Mouse (Mus musculus) adrenal gland, adult 18-20 months (tissue): ENCODE results near the gene Tenm4. TPM values are rescaled to one million over a fixed set of nuclear protein-coding genes. Genes with fewer than 3 reads are reported as not detected.

Experiments
- DNase-seq, 2 experiments: peaks; one replicate each; pipeline ENCODE4 v3.0.0; 2021 to 2022; ENCODE audit warnings: low spot score in 2 of 2
- total RNA-seq, 2 experiments: library from RNA; stranded (reverse); gene quantifications; 1 replicate in 1 of 2; 2 replicates in 1 of 2; pipeline ENCODE4 v1.2.3; 2021

The Tenm4 gene
- total RNA-seq, 2 experiments from 2014 or later = 11.8 to 27.2 TPM

- no peak for DNase-seq
Measured at GRCm38 (mm10) chr7:96458992-96459391, 287.9 kb downstream of the Tenm4 start.

DNA sequence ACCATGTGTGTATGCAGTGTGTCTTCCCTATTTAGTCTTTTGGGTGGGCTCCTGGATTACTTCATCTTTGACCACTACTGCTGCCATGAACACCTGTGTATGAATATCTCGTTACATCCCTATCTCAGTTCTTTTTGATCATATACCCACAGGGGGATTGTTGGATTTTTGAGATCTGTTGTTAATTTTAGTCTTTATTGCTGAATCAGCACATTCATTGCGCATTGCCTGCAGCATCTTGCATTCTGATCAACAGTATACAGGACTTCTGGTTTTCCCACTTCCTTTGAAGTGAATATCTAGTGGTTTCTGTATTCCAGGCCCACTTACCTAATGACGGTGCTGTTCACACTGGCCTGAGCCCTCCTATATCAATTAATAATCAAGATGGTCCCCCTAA lies 295.7 kb downstream of the Tenm4 start:
- DNase-seq = no peak

DNA sequence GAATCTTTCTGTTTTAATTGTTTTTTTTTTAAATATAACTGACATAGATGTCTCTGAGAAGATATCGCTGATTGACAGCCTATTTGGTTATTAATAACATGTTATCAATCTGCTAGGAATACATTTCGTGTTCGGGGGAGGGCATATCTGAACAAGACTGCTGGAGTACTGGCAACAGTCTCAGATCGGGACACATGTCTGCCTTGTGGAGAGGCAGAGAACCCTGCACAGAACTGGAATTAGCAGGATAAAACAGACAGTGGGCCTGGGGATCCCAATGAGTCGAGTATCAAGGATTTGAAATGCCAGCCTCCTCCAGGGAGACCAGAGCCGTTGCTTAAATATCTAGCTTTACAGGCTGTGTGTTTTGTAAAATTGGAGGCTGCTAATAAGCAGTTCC lies 299.8 kb downstream of the Tenm4 start:
- DNase-seq = no peak

GRCm38 (mm10) chr7:96474560-96475089 lies 303.6 kb downstream of the Tenm4 start:
- no peak for DNase-seq

GRCm38 (mm10) chr7:96476987-96477613 lies 306.1 kb downstream of the Tenm4 start:
- no peak for DNase-seq

- no peak for DNase-seq
Measured at GRCm38 (mm10) chr7:96479139-96479538, 308.1 kb downstream of the Tenm4 start.

DNA sequence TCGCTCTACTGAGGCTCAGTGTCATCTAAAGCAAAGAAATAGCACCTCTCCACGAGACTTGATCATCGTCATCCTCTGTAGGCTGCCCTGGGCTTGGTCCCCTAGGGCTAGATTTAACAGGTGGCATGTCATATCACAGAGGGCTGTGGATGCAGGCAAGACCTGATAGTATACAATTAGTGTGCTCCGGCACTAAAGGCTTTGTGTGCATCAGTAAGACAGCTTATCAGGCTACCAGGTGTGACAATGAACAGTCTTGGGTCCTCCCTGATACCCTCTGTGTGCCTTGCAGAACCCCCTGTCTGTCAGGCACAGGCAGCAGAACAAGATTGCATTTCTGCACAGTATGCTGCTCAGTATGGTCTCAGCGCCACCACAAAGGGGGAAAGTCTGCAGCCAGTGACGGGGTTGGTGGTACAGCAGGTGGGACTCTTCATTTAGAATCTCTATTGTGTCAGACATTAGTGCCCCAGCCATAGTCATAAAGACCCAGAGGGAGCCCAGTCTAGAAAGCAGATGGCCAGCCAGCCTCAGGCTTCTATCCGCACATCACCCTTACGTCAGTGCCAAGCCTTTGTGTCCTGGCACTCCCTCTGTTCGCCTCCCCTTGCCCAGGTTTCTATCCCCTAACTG lies 309.4 kb downstream of the Tenm4 start:
- no peak for DNase-seq

- no peak for DNase-seq
Measured at GRCm38 (mm10) chr7:96482953-96483352, 311.9 kb downstream of the Tenm4 start.

DNA sequence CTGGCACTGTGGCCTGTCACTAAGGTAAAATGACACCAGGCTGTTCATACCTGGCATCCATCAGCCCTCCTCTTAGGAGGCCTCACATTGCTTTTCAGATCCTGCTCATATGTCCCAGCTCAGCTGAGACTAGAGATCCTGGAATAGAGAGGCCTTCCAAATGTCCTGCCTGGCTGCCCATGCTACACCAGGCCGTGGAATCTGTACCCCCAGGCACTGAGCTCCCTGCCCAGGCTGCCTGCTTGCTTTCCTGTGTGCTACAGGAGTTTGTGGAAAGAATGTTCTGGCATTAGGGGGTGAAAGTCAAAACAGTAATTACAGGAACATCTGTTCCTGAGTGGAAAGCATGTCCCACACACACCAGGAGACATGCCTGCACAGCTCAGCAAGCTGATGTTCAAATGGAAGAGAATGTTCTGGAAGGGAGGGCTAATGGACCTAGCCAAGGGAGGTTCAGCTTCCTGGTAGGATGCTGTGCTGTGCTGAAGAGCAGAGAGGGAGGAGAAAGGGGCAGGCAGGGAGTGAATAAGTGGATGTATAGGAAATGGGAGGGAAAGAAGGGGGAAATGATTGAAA lies 313.0 kb downstream of the Tenm4 start:
- no peak for DNase-seq

GRCm38 (mm10) chr7:96489348-96490076 lies 318.5 kb downstream of the Tenm4 start:
- no peak for DNase-seq

- DNase-seq = no peak
Measured at GRCm38 (mm10) chr7:96491896-96492295, 320.9 kb downstream of the Tenm4 start.

- DNase-seq = no peak
Measured at GRCm38 (mm10) chr7:96492696-96493095, 321.6 kb downstream of the Tenm4 start.

GRCm38 (mm10) chr7:96494057-96494456 lies 323.0 kb downstream of the Tenm4 start:
- no peak for DNase-seq

- no peak for DNase-seq
Measured at GRCm38 (mm10) chr7:96500108-96500507, 329.1 kb downstream of the Tenm4 start.

GRCm38 (mm10) chr7:96500797-96501196 lies 329.8 kb downstream of the Tenm4 start:
- no peak for DNase-seq

- DNase-seq = no peak
Measured at GRCm38 (mm10) chr7:96502321-96502973, 331.4 kb downstream of the Tenm4 start.

- DNase-seq = no peak
Measured at GRCm38 (mm10) chr7:96505538-96505937, 334.5 kb downstream of the Tenm4 start.

DNA sequence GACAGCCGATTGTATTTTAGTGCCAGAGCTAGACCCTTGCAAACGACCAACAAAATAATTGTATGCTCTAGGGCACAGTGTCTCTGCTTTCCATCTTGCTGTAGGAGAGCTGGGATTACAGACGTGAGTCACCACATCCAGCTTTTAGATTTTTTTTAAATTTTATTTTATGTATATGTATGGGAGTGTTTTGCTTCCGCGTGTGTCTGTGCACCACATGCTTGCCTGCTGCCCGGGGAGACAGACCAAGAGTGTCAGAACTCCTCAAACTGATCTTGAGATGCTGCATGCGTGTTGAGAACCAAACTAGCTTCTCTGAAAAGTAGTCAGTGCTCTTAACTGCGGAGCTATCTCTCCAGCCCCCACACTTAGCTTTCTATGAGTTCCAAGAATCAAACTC lies 336.0 kb downstream of the Tenm4 start:
- no peak for DNase-seq

DNA sequence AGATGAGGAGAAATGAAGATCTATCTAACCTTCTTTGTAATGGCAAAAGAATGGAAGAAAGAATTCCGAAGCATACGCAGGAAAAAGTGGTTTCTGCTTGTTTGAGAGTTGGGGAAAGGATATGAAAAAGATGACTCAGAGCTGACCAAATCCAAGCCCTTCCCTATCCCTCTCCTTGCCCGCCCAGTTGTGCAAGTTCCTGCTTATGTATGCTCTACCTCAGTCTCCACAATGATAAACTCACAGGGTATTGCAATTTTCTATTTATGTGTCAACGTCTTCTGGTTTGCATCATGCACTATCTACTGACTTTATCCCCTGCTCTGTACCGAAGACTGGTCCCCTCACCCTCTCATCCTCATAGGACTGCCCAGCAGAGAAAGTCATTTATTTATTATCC lies 339.4 kb downstream of the Tenm4 start:
- DNase-seq = no peak

GRCm38 (mm10) chr7:96511018-96511609 lies 340.1 kb downstream of the Tenm4 start:
- no peak for DNase-seq
